25 mouse cellular contexts compared by ENCODE assay signal in genomic region chr2:172462813-172463212, GRCm38 (mm10). TPM values are rescaled to one million over a fixed set of nuclear protein-coding genes. Genes with fewer than 3 reads are reported as not detected.
"Had no signal": no experiment of that assay in that cellular context is flagged by ENCODE, and none has a peak within 500 bp of the region (broad histone marks: within the 10 kb centered on the region; RNA-seq: fewer than 3 reads in every experiment).

No protein-coding gene starts in this region.

- ATAC-seq: midbrain, embryonic 16.5 days had no signal

- H3K4me3 ChIP-seq: midbrain, embryonic 10.5 days; midbrain, embryonic 12.5 days; myocyte; neural tube, embryonic 13.5 days; neural tube, embryonic 15.5 days; stomach, embryonic 15.5 days had no signal

- H3K4me1 ChIP-seq: midbrain, embryonic 10.5 days; midbrain, embryonic 12.5 days; neural tube, embryonic 13.5 days; neural tube, embryonic 15.5 days; stomach, embryonic 15.5 days had no signal

- DNase-seq: lung, adult 18-20 months; lung, embryonic 14.5 days; lung, postnatal 10 days; lung, postnatal 4 days; midbrain, embryonic 14.5 days; retina, postnatal 1 day; right cerebral cortex, adult 18-20 months; right cerebral cortex, postnatal 25 days; right cerebral cortex, postnatal 4 days; thymus, adult 2 months; thymus, postnatal 25 days; thymus, postnatal 4 days had no signal

- H3K9me3 ChIP-seq: midbrain, embryonic 10.5 days; midbrain, embryonic 12.5 days; neural tube, embryonic 13.5 days; neural tube, embryonic 15.5 days; stomach, embryonic 15.5 days had no signal

- H3K27me3 ChIP-seq: midbrain, embryonic 12.5 days; neural tube, embryonic 13.5 days; neural tube, embryonic 15.5 days; stomach, embryonic 15.5 days had no signal

- H3K27ac ChIP-seq: midbrain, embryonic 10.5 days; midbrain, embryonic 12.5 days; neural tube, embryonic 13.5 days; neural tube, embryonic 15.5 days; stomach, embryonic 15.5 days; stomach, postnatal 0 days had no signal

RNA-seq across cellular contexts. Expression of gene Gcnt7, which starts 4.4 kb away (rescaled TPM):
- total RNA-seq: megakaryocyte, adult 5-6 weeks; megakaryocyte-erythroid progenitor cell, adult 5-6 weeks had no signal
- polyA plus RNA-seq: spleen, adult 2 months; thymus, adult 2 months; urinary bladder, adult 2 months had no signal

RNA-seq across cellular contexts. Expression of gene Fam209, which starts 9.5 kb away (rescaled TPM):
- polyA plus RNA-seq: midbrain, embryonic 16.5 days; neural tube, embryonic 11.5 days; neural tube, embryonic 15.5 days had no signal
